Mouse (Mus musculus) lung, embryonic 15.5 days (tissue): Measurements from ENCODE around the gene Hnrnph2. TPM values are rescaled to one million over a fixed set of nuclear protein-coding genes. Genes with fewer than 3 reads are reported as not detected.

Source experiments
- polyA plus RNA-seq: library from polyadenylated mRNA; unstranded; fragments of >200 nt; fragmentation: Nextera tagmentation; extraction: Ambion mirVana; gene quantifications from 2 replicates; pipeline ENCODE4 v1.2.1, GENCODE M21; 2015

Gene Hnrnph2
- polyA plus RNA-seq, 1 experiment from 2014 or later: 168 TPM

Other genes starting within 250 kb of the Hnrnph2 start
- gene Drp2, start 196.6 kb upstream of the Hnrnph2 start, polyA plus RNA-seq: 0.49 and 0.67 TPM in 2 replicates
- not detected in 2 replicates for gene Taf7l, start 124.7 kb upstream of the Hnrnph2 start, polyA plus RNA-seq
- 75.1 and 75.2 TPM in 2 replicates for gene Timm8a1, start 59.3 kb upstream of the Hnrnph2 start, polyA plus RNA-seq
- gene Btk, start 17.6 kb upstream of the Hnrnph2 start, polyA plus RNA-seq: 2.2 and 2.3 TPM in 2 replicates
- 375 and 413 TPM in 2 replicates for gene Rpl36a, start 15.5 kb upstream of the Hnrnph2 start, polyA plus RNA-seq
- gene Gla, start 54 bp upstream of the Hnrnph2 start, polyA plus RNA-seq: 5.2 and 7.0 TPM in 2 replicates
- 5.8 and 6.1 TPM in 2 replicates for gene Armcx4, start 85.3 kb downstream of the Hnrnph2 start, polyA plus RNA-seq
- 49.0 and 52.6 TPM in 2 replicates for gene Armcx1, start 116.8 kb downstream of the Hnrnph2 start, polyA plus RNA-seq
- gene Armcx6, start 150.2 kb downstream of the Hnrnph2 start, polyA plus RNA-seq: 20.9 TPM in 2 replicates
- gene Armcx3, start 155.4 kb downstream of the Hnrnph2 start, polyA plus RNA-seq: 73.5 and 74.6 TPM in 2 replicates
- gene Armcx2, start 208.0 kb downstream of the Hnrnph2 start, polyA plus RNA-seq: 67.6 and 71.3 TPM in 2 replicates